Mouse (Mus musculus) forebrain, embryonic 10.5 days (tissue): ENCODE results near the gene Nup62. TPM values are rescaled to one million over a fixed set of nuclear protein-coding genes. Genes with fewer than 3 reads are reported as not detected.

Source experiments
- DNase-seq: peaks from one replicate; pipeline ENCODE4 v3.0.0-alpha.2; 2017; ENCODE audit warnings: low spot score; ENCODE audit errors: extremely low spot score
- H3K27ac ChIP-seq: fragments of 300-500 bp; sonication (generic); 2 replicates; pipeline ENCODE4 v1.5.1; 2016; ENCODE audit warnings: mild to moderate bottlenecking
- H3K27me3 ChIP-seq: fragments of 300-500 bp; sonication (generic); 2 replicates; pipeline ENCODE4 v1.6.1; 2016; ENCODE audit warnings: mild to moderate bottlenecking; ENCODE audit not compliant: poor library complexity, severe bottlenecking
- H3K36me3 ChIP-seq: fragments of 300-500 bp; sonication (generic); replicated peaks from 2 replicates; pipeline ENCODE4 v1.6.1; 2016; ENCODE audit warnings: mild to moderate bottlenecking, moderate library complexity
- H3K4me1 ChIP-seq: fragments of 300-500 bp; sonication (generic); 2 replicates; pipeline ENCODE4 v1.6.1; 2016
- H3K4me3 ChIP-seq: fragments of 300-500 bp; sonication (generic); 2 replicates; pipeline ENCODE4 v1.5.1; 2016; ENCODE audit warnings: mild to moderate bottlenecking, moderate library complexity
- H3K9me3 ChIP-seq: fragments of 300-500 bp; sonication (generic); 2 replicates; pipeline ENCODE4 v1.6.1; 2016; ENCODE audit warnings: mild to moderate bottlenecking, moderate library complexity
- WGBS: fragments of 180-500 bp; shearing (Covaris S2); methylation state at CpG from one replicate; pipeline ENCODE4 v1.1.7; 2016; 5-methylcytosine and 5-hydroxymethylcytosine counted together
- polyA plus RNA-seq: library from polyadenylated mRNA; unstranded; fragments of >200 nt; fragmentation: Nextera tagmentation; extraction: Ambion mirVana; gene quantifications from 2 replicates; pipeline ENCODE4 v1.2.1, GENCODE M21; 2016

Gene Nup62
- 168 and 172 TPM in 2 replicates for polyA plus RNA-seq

GRCm38 (mm10) chr7:44815721-44816469 lies at the start of gene Nup62, which contains the start of gene Il4i1:
Gene Nup62, plus strand, starts transcription at chr7:44816088.
Gene Il4i1, plus strand, starts transcription at chr7:44816387.
- under 1% methylated on average over 62 of the region's 62 CpGs for WGBS
- H3K36me3 ChIP-seq, result peaks cover 69% of the 10 kb centered on the region

DNA sequence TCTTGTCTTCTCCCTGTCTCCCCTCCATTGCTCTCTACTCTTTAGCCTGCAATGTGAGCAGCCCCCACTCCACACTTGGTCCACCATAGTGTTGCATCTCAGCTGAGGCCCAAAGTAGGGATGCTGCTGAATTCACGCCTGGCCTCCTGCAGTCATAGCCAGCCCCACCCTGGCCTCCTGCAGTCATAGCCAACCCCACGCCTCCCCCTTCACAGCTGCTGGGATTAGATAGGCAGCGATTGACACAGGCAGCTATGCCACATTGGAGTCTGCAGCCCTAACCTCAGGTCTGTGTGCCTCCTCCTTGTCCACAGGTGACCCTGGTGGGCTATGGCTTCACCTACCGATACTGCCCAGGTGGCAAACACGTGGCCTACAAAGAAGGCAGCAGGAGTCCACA lies 47.8 kb upstream of the Nup62 start:
- no peak overlapping the region for H3K4me3 ChIP-seq

More at GRCm38 (mm10) chr7:44815721-44816469, at the start of gene Nup62, which contains the start of gene Il4i1:
- Histone ChIP-seq H3K27ac (peak within 1 kb of the TSS; percentile 99), H3K4me3 (peak within 1 kb of the TSS; percentile 90), H3K9me3 (no peaks in the 10 kb centered on the region), H3K27me3 (no peaks in the 10 kb centered on the region), H3K4me1 (peaks cover 53% of the 10 kb centered on the region)
- DNase-seq, result peak; percentile 100

DNA sequence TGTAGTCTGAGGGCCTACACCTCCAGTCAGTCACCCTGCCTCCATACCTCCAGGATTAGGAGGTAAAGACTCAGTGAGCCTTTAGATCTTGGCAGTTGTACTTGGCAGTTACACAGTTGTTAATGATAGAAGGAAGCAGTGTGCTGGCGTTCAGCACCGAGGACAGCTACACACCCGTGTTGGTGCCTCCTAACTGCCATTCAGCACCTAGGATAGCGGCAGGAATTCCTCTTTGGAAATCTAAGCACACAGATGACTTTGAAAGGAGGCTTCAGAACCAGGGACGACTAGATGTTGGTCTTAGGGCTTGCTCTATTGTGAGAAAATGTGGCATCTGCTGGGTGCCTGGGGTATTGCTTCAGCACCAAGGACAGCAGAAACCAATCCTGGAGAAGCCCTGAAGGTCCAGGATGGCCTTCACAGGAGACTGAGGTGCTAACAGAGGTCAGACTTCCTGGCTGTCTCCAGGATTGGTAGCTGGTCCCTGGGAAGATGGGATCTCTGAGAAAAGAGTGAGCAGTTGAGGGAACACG lies 45.8 kb upstream of the Nup62 start:
- H3K4me1 ChIP-seq, result no peaks in the 10 kb centered on the region
- H3K9me3 ChIP-seq, result no peaks in the 10 kb centered on the region
- H3K36me3 ChIP-seq, result peaks cover 72% of the 10 kb centered on the region
- WGBS, result 14% methylated on average over 6 of the region's 6 CpGs
- DNase-seq, result peak; percentile 52
- no peaks in the 10 kb centered on the region for H3K27me3 ChIP-seq
- no peak overlapping the region for H3K27ac ChIP-seq
- no peak overlapping the region for H3K4me3 ChIP-seq

More for the DNA sequence above, 47.8 kb upstream of the Nup62 start:
- Histone ChIP-seq H3K9me3 (no peaks in the 10 kb centered on the region), H3K36me3 (peaks cover 73% of the 10 kb centered on the region), H3K27ac (no peak overlapping the region), H3K4me1 (no peaks in the 10 kb centered on the region), H3K27me3 (no peaks in the 10 kb centered on the region)
- WGBS, result 87% methylated on average over 5 of the region's 5 CpGs
- DNase-seq, result no peak

DNA sequence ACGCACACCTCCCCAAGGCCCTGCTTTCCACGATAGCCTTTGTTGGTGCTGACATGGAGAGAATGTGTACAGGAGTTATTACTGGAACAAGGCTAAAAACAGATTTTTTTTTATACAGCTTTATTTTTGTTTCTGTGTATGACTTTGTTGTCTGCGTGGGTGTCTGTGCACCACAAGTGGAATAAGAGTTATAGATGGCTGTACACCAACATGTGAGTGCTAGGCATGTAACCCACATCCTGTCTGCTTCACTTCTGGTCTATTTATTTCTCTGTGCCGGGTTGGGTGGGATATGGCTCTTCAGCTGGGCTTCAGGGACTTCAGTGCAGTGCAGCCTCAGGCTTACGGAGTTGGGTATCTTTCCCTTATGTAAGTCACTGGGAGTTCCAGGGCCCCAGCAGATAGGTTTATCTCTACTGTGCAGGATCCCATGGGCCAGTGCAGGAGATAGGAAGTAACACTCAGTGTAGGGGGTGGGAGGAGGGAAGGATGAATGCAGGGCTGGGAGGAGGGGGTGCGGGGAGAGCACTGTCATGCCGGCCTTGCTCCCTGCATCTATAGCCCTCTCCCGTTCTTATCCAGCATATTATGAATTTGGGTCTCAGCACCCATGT lies 43.2 kb upstream of the Nup62 start:
- peaks cover 68% of the 10 kb centered on the region for H3K36me3 ChIP-seq
- WGBS, result 90% methylated on average over 8 of the region's 8 CpGs

DNA sequence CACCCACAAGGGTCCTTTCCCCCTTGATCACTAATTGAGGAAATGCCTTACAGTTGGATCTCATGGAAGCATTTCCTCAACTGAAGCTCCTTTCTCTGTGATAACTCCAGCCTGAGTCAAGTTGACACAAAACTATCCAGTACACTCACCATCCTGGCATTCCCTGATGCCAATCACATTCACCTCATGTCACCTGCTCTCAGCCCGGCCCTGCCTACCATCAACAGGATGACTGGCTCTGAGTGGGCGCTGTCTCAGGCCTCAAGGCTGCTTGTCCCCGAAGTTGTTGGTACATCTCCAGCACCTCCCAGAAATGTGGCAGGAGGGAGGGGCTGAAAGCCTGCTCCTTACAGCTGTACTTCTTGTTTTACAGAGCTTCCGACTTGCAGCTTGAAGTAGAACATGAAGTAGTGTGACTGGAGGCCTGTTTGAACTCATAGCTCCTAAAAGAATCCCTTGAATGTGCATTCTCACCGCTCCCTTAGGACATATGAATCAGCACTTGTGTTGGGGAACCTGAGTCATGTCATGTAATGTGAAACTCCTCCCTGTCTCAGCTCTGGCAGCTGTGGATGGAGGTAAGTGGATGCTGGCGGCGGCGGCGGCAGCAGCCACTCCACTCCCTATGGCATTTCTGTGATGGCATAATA lies 38.9 kb upstream of the Nup62 start:
- DNase-seq, result no peak
- Histone ChIP-seq H3K4me1 (no peaks in the 10 kb centered on the region), H3K36me3 (peaks cover 49% of the 10 kb centered on the region), H3K4me3 (no peak overlapping the region), H3K27ac (no peak overlapping the region), H3K27me3 (no peaks in the 10 kb centered on the region), H3K9me3 (no peaks in the 10 kb centered on the region)
- 95% methylated on average over 9 of the region's 9 CpGs for WGBS

More for the DNA sequence above, 43.2 kb upstream of the Nup62 start:
- H3K27me3 ChIP-seq, result no peaks in the 10 kb centered on the region
- no peak overlapping the region for H3K4me3 ChIP-seq
- H3K9me3 ChIP-seq, result no peaks in the 10 kb centered on the region
- no peaks in the 10 kb centered on the region for H3K4me1 ChIP-seq
- DNase-seq, result no peak
- H3K27ac ChIP-seq, result no peak overlapping the region

- H3K36me3 ChIP-seq, result peaks cover 25% of the 10 kb centered on the region
- H3K27ac ChIP-seq, result no peak overlapping the region
- no peaks in the 10 kb centered on the region for H3K4me1 ChIP-seq
- WGBS, result 90% methylated on average over 8 of the region's 8 CpGs
- DNase-seq, result no peak
- no peaks in the 10 kb centered on the region for H3K9me3 ChIP-seq
- H3K4me3 ChIP-seq, result no peak overlapping the region
- no peaks in the 10 kb centered on the region for H3K27me3 ChIP-seq
Observed at GRCm38 (mm10) chr7:44780101-44780500, 35.8 kb upstream of the Nup62 start.

DNA sequence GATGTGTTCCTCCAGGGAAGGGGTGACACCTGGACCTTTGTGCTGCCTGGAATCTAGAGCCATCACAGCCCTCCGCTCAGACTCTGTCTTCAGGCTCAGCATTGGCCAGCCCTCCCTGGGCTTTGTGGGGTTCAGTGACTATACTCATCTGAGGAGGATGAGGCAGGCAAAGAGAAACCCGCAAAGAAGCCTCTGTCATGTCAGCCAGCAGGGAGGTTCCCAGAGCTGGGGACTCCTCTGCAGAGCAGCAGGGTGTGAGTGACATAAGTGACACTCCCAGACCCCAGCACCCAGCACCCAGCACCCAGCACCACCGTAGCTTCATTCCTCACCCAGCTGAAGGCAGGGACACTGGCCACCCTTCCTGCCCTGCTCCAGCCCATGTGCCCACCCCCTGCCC lies 26.4 kb upstream of the Nup62 start:
- Histone ChIP-seq H3K27me3 (no peaks in the 10 kb centered on the region), H3K4me3 (no peak overlapping the region), H3K36me3 (no peaks in the 10 kb centered on the region), H3K4me1 (no peaks in the 10 kb centered on the region), H3K9me3 (peaks cover 17% of the 10 kb centered on the region), H3K27ac (no peak overlapping the region)
- 77% methylated on average over 3 of the region's 3 CpGs for WGBS
- no peak for DNase-seq

DNA sequence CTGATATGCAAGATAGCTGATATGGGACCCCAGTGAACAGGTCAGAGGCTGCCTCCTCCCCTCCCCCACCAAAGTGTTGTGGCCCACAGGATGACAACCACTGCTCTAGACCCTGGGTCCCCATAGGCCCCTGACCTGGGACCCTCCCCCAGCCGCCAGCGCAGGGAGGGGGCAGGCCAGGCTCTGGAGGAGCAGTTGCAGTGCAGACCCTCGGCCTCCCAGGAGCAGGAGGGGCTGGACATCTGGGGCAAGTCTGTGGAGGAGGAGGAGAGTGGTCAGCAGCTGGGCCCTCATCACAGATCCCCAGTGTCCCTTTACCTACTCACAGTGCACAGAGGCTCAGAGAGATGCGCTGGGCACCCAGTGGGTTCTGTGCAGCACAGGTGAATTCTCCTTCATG lies 25.8 kb upstream of the Nup62 start:
- Histone ChIP-seq H3K36me3 (no peaks in the 10 kb centered on the region), H3K27me3 (no peaks in the 10 kb centered on the region), H3K9me3 (peaks cover 17% of the 10 kb centered on the region), H3K4me3 (no peak overlapping the region), H3K4me1 (no peaks in the 10 kb centered on the region), H3K27ac (no peak overlapping the region)
- WGBS, result 66% methylated on average over 4 of the region's 4 CpGs
- DNase-seq, result no peak

GRCm38 (mm10) chr7:44792781-44793180 lies 23.1 kb upstream of the Nup62 start:
- no peak for DNase-seq
- Histone ChIP-seq H3K4me3 (no peak overlapping the region), H3K36me3 (no peaks in the 10 kb centered on the region), H3K4me1 (no peaks in the 10 kb centered on the region), H3K9me3 (peaks cover 24% of the 10 kb centered on the region), H3K27ac (no peak overlapping the region), H3K27me3 (no peaks in the 10 kb centered on the region)
- WGBS, result 88% methylated on average over 6 of the region's 6 CpGs

- no peak for DNase-seq
- H3K27me3 ChIP-seq, result no peaks in the 10 kb centered on the region
- H3K4me3 ChIP-seq, result no peak overlapping the region
- peaks cover 33% of the 10 kb centered on the region for H3K36me3 ChIP-seq
- H3K27ac ChIP-seq, result no peak overlapping the region
- H3K9me3 ChIP-seq, result no peaks in the 10 kb centered on the region
- 0 out of 2 replicates have a peak, but pooled peaks cover under 1% of the 10 kb centered on the region for H3K4me1 ChIP-seq
- 91% methylated on average over 2 of the region's 2 CpGs for WGBS
Observed at GRCm38 (mm10) chr7:44808927-44809326, 7.0 kb upstream of the Nup62 start.

GRCm38 (mm10) chr7:44809466-44809865 lies 6.4 kb upstream of the Nup62 start:
- 90% methylated on average over 3 of the region's 3 CpGs for WGBS

DNA sequence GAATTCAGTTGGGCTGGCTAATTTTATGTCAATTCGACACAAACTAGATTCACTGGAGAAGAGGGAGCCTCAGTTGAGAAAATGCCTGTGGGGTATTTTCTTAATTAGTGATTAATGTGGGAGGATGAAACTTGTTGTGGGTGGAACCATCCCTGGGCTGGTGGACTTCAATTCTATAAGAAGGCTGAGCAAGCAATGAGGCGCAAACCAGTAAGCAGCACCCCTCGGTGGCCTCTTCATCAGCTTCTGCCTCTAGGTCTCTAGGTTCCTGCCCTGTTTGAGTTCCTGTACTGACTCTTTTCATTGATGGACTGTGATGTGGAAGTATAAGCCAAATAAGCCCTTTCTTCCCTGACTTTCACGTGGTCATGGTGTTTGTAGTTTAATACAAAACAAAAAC lies 5.5 kb upstream of the Nup62 start:
- 83% methylated on average over 4 of the region's 4 CpGs for WGBS
- peaks cover 42% of the 10 kb centered on the region for H3K36me3 ChIP-seq
- peaks cover 14% of the 10 kb centered on the region for H3K4me1 ChIP-seq
- DNase-seq, result no peak
- H3K27me3 ChIP-seq, result no peaks in the 10 kb centered on the region
- H3K4me3 ChIP-seq, result no peak overlapping the region
- no peak overlapping the region for H3K27ac ChIP-seq
- no peaks in the 10 kb centered on the region for H3K9me3 ChIP-seq

More at GRCm38 (mm10) chr7:44809466-44809865, 6.4 kb upstream of the Nup62 start:
- Histone ChIP-seq H3K27me3 (no peaks in the 10 kb centered on the region), H3K4me1 (peaks cover 5% of the 10 kb centered on the region), H3K4me3 (no peak overlapping the region), H3K36me3 (peaks cover 38% of the 10 kb centered on the region), H3K9me3 (no peaks in the 10 kb centered on the region), H3K27ac (no peak overlapping the region)
- no peak for DNase-seq
